Mouse (Mus musculus) embryonic stem cell, embryonic (primary cell): ENCODE results near the gene Krtap19-5.

Experiments used
- CTCF ChIA-PET, 4 experiments: fragments of 300-600 bp in 2 of 4; fragments of 350-600 bp in 2 of 4; sonication (Branson Sonifier 250); formaldehyde crosslinking; loops; one replicate each; lab custom pipeline; 2022; ENCODE audit warnings: inconsistent platforms in 2 of 4; lab: Charles Lee
- POLR2A ChIA-PET, 4 experiments: fragments of 300-600 bp in 2 of 4; fragments of 350-600 bp in 2 of 4; sonication (Branson Sonifier 250); formaldehyde crosslinking; loops; one replicate each; lab custom pipeline; 2022; ENCODE audit warnings: antibody characterized with exemption in 4 of 4, inconsistent platforms in 1 of 4; lab: Charles Lee

Krtap19-5 gene

DNA sequence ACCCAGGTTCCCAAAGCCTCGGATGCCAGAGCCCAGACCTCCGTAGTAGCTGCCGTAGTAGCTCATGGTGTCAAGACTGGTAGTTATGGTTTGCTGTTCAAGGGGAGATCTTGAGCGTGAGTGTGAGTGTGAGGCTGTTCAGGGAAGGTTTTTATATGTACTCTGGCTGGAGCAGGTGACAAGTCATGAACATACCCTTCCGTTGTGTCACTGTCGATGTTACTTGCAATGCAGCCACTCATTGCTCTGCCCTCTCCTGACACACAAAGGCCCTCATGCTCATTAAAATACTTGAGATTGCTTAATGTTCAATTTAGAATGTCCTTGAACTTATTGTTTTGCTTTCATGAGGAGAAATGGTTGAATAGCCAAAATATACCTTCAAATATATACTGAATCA is at the start of gene Krtap19-5:
Gene Krtap19-5 (minus strand): TSS at position 101 of the 400 bp plus-strand sequence.
- CTCF ChIA-PET, result no interaction called here

DNA sequence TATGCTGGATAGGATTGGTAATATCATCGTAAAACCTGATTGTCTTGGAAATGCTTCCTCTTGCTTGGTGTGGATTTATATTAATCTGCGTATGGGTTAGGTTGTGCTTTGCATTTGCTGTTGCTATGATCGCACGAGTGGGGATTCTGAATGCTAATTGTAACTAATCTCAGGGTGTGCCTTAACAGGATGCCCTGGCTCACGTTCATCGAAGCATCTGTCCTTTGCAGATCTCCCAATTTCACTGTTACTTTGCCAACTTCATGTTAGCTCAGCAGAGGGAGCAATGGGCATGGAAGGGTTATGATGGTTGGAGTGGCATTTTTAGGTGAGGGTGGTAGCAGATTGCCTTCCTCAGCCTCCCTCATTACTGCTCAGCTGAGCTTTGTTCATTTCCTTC is 44.8 kb upstream of the Krtap19-5 start:
- ChIA-PET CTCF (interaction anchor here in 1 of 4 experiments (0.6 kb wide), 2 partner anchors 536 to 648 kb away, joined by 3 to 4 read pairs; no protein-coding TSS in a partner anchor), POLR2A (no interaction called here)

More for the DNA sequence above, at the start of gene Krtap19-5:
- POLR2A ChIA-PET, result no interaction called here

- CTCF ChIA-PET, result interaction anchor here in 1 of 4 experiments (0.7 kb wide), 1 partner anchor 70 kb away, joined by 3 read pairs; no protein-coding TSS in a partner anchor
- POLR2A ChIA-PET, result no interaction called here
Observed at GRCm38 (mm10) chr16:88938252-88938651, 42.0 kb upstream of the Krtap19-5 start.

DNA sequence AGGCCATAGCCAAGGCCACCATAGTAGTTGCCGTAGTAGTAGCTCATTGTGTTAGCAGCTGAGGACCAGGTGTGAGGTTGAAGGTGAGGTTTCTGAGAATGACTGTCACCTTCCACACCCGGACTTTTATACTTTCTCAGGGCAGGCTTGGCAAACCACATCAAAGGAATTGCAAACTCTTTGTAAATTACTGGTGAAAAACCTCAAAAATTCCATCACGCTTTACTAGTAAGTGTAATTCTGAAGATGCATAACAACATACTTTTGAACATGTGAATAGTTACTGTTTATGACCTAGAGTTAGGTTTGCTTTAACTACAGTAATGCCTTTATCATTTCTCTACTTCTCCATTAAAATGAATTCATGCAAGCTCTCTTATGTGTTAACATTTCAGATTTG is 35.9 kb upstream of the Krtap19-5 start, which contains the start of gene Krtap19-9b:
Gene Krtap19-9b (minus strand): TSS at position 101 of the 400 bp plus-strand sequence.
- POLR2A ChIA-PET, result no interaction called here
- CTCF ChIA-PET, result no interaction called here

DNA sequence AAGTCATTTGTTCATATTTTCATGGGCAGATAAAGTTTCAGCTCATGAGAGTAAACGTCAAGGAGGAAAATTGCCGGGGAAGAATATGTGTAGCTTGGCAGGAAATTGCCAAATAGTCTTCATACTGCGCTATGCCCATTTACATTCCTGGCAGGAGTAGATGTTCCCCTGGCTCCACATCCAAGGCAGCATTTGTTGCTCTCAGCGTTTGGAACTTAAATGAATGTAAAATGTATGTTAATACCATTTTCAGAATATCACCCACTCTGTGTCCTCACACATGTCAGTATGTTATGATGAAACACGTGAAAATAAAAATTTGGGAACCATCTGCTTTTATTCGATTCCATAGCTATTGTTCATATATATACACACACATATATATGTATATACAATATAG is 9.4 kb downstream of the Krtap19-5 start:
- POLR2A ChIA-PET, result no interaction called here
- CTCF ChIA-PET, result no interaction called here

- ChIA-PET POLR2A (no interaction called here), CTCF (no interaction called here)
Observed at GRCm38 (mm10) chr16:88884989-88885388, 11.3 kb downstream of the Krtap19-5 start, which contains the start of gene Krtap19-4. TSS of gene Krtap19-4 (minus strand) at chr16:88885089.

DNA sequence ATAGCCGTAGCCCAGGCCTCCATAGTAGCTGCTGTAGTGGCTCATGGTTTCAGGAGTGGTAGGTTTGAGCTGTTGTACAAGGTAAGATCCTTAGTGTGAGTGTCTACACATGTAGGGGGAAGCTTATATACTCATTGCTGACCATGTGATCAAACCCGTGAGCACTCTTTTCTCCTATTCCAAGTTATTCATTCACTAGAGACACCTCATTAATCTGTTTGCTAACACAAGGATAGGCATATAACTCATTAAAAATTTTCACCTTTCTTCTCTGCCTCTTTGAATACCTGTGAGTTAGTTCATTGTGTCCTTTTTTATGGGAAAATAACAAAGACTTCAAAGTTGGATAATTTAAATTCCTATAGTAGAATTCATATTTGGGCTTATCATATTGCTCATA is 18.3 kb downstream of the Krtap19-5 start, which contains the start of gene Krtap19-3:
Gene Krtap19-3 (minus strand): TSS at position 101 of the 400 bp plus-strand sequence.
- CTCF ChIA-PET, result no interaction called here
- POLR2A ChIA-PET, result no interaction called here

- ChIA-PET CTCF (no interaction called here), POLR2A (no interaction called here)
Observed at GRCm38 (mm10) chr16:88874169-88874568, 22.1 kb downstream of the Krtap19-5 start, which contains the start of gene Krtap19-2. TSS of gene Krtap19-2 (minus strand) at chr16:88874269.

DNA sequence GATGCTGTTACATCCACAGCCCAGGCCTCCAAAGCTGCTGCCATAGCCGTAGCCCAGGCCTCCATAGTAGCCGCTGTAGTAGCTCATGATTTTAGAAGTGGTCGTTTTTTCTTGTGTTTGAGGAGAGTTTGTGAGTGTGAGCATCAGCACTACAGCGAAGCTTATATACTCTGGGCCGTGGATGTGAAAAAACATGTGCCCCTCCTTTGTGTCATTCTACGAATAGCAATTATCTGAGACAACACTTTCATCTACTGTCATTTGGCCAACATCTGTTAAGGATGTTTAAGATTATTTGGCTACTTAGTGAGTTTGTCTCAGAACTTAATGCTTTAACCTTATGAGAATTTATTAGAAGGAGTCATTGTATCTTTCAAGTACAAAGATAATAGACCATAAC is 26.9 kb downstream of the Krtap19-5 start, which contains the start of gene Krtap19-1:
Gene Krtap19-1 (minus strand): TSS at position 101 of the 400 bp plus-strand sequence.
- CTCF ChIA-PET, result no interaction called here
- POLR2A ChIA-PET, result no interaction called here

- POLR2A ChIA-PET, result no interaction called here
- CTCF ChIA-PET, result no interaction called here
Observed at GRCm38 (mm10) chr16:88864887-88865407, 31.3 kb downstream of the Krtap19-5 start.

- CTCF ChIA-PET, result no interaction called here
- POLR2A ChIA-PET, result interaction anchor here in 1 of 4 experiments (0.7 kb wide), 1 partner anchor 579 kb away, joined by 4 read pairs; no protein-coding TSS in a partner anchor
Observed at GRCm38 (mm10) chr16:88851450-88851849, 44.8 kb downstream of the Krtap19-5 start.

- ChIA-PET POLR2A (interaction anchor here in 1 of 4 experiments (0.7 kb wide), 1 partner anchor 22 kb away, joined by 3 read pairs; the partner anchor contains the start of gene Krtap14), CTCF (no interaction called here)
Observed at GRCm38 (mm10) chr16:88848558-88848957, 47.7 kb downstream of the Krtap19-5 start.

DNA sequence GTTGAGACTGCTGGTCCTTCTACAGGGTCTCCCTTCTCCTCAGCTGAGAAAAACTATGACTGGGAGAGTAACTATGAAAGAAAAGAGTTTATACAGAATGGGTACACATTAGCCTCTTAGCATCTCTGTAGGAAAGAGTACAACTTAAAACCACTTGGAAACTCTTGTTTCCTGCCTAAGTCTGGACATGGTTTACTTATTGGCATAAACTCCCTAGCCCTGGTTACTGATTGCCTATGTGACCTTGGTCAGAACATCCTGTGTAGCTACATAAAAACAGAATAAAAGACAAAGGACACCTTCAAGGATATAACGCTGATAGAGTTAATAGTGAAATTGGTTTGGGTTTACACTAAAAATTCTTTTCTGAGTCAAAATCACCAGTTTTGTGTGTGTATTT is 48.9 kb downstream of the Krtap19-5 start:
- CTCF ChIA-PET, result no interaction called here
- POLR2A ChIA-PET, result no interaction called here
